Mouse (Mus musculus): ENCODE results near the gene Aco1. TPM values are rescaled to one million over a fixed set of nuclear protein-coding genes. Genes with fewer than 3 reads are reported as not detected.

Gene Aco1
- polyA plus RNA-seq, 1 experiment = 28.7 TPM

- peak within 1 kb of the TSS; percentile 51 for H3K4me3 ChIP-seq (ENCODE audit: insufficient read depth, low read length)
- H3K27ac ChIP-seq (ENCODE audit: insufficient read depth, low read length) = no peak within 1 kb of the TSS
- H3K4me1 ChIP-seq (ENCODE audit: control insufficient read depth, insufficient read depth, low read length) = no peaks in the 10 kb centered on the region
- TF ChIP-seq POLR2A (IDR thresholded peaks at IDR 0.05; ENCODE audit: extremely low read depth, insufficient read depth, low read length) = no peak
- no peak for TF ChIP-seq CTCF (IDR thresholded peaks at IDR 0.05; ENCODE audit: extremely low read depth, insufficient read depth, low read length)
Observed at GRCm38 (mm10) chr4:40239409-40240271, 96.8 kb downstream of the Aco1 start, which contains the start of gene Ddx58. Gene Ddx58 (minus strand): TSS chr4:40239828.

GRCm38 (mm10) chr4:40240272-40240744, 97.4 kb downstream of the Aco1 start:
- TF ChIP-seq POLR2A (IDR thresholded peaks at IDR 0.05; ENCODE audit: extremely low read depth, insufficient read depth, low read length) (no peak), CTCF (IDR thresholded peaks at IDR 0.05; ENCODE audit: extremely low read depth, insufficient read depth, low read length) (no peak)
- Histone ChIP-seq H3K4me1 (ENCODE audit: control insufficient read depth, insufficient read depth, low read length) (no peaks in the 10 kb centered on the region), H3K4me3 (ENCODE audit: insufficient read depth, low read length) (peak overlapping the region; percentile 51; the same call in 1 of the 2 replicates), H3K27ac (ENCODE audit: insufficient read depth, low read length) (no peak overlapping the region)

- Histone ChIP-seq H3K27ac (ENCODE audit: insufficient read depth, low read length) (no peak overlapping the region), H3K4me1 (ENCODE audit: control insufficient read depth, insufficient read depth, low read length) (no peaks in the 10 kb centered on the region), H3K4me3 (ENCODE audit: insufficient read depth, low read length) (no peak overlapping the region)
- TF ChIP-seq POLR2A (IDR thresholded peaks at IDR 0.05; ENCODE audit: extremely low read depth, insufficient read depth, low read length) = no peak
- TF ChIP-seq CTCF (IDR thresholded peaks at IDR 0.05; ENCODE audit: extremely low read depth, insufficient read depth, low read length) = no peak
Observed at GRCm38 (mm10) chr4:40241928-40242327, 99.0 kb downstream of the Aco1 start.

- Histone ChIP-seq H3K27ac (ENCODE audit: insufficient read depth, low read length) (no peak overlapping the region), H3K4me1 (ENCODE audit: control insufficient read depth, insufficient read depth, low read length) (no peaks in the 10 kb centered on the region), H3K4me3 (ENCODE audit: insufficient read depth, low read length) (no peak overlapping the region)
- TF ChIP-seq POLR2A (IDR thresholded peaks at IDR 0.05; ENCODE audit: extremely low read depth, insufficient read depth, low read length) = no peak
- TF ChIP-seq CTCF (IDR thresholded peaks at IDR 0.05; ENCODE audit: extremely low read depth, insufficient read depth, low read length) = no peak
Observed at GRCm38 (mm10) chr4:40243006-40243405, 100.1 kb downstream of the Aco1 start.

- TF ChIP-seq CTCF (IDR thresholded peaks at IDR 0.05; ENCODE audit: extremely low read depth, insufficient read depth, low read length) (no peak), POLR2A (IDR thresholded peaks at IDR 0.05; ENCODE audit: extremely low read depth, insufficient read depth, low read length) (no peak)
- Histone ChIP-seq H3K27ac (ENCODE audit: insufficient read depth, low read length) (no peak overlapping the region), H3K4me1 (ENCODE audit: control insufficient read depth, insufficient read depth, low read length) (no peaks in the 10 kb centered on the region), H3K4me3 (ENCODE audit: insufficient read depth, low read length) (no peak overlapping the region)
Observed at GRCm38 (mm10) chr4:40244035-40244434, 101.2 kb downstream of the Aco1 start.

Other genes starting within 250 kb of the Aco1 start
- 4.6 and 5.3 TPM in 2 replicates for gene Ddx58, start 96.7 kb downstream of the Aco1 start, polyA plus RNA-seq (2012; rRNA removed)
- gene Smim27, start 126.5 kb downstream of the Aco1 start, polyA plus RNA-seq (2012; rRNA removed) = 6.0 and 6.8 TPM in 2 replicates
- 10.1 and 10.7 TPM in 2 replicates for gene Topors, start 126.8 kb downstream of the Aco1 start, polyA plus RNA-seq (2012; rRNA removed)
- 163 and 168 TPM in 2 replicates for gene Ndufb6, start 136.3 kb downstream of the Aco1 start, polyA plus RNA-seq (2012; rRNA removed)

Measured in cortical plate, adult 2 months (tissue).